Mouse (Mus musculus) MEL (cell line): Measurements from ENCODE around the gene Wdr93.

Experiments
- CTCF ChIP-seq, 3 experiments: IDR thresholded peaks in 2 of 3; conservative IDR thresholded peaks in 1 of 3; 2 replicates each; pipeline ENCODE4 v1.5.1; 2011 to 2012; ENCODE audit warnings: low read length in 3 of 3, low read depth in 2 of 3, mild to moderate bottlenecking in 2 of 3, improper control_type of control experiment in 1 of 3, inconsistent platforms in 1 of 3, mixed read lengths in 1 of 3, moderate library complexity in 1 of 3; ENCODE audit not compliant: control insufficient read depth in 1 of 3, insufficient read depth in 1 of 3, poor library complexity in 1 of 3, severe bottlenecking in 1 of 3
- E2F4 ChIP-seq: IDR thresholded peaks from 2 replicates; pipeline ENCODE4 v1.6.1; 2011; ENCODE audit warnings: low read depth, low read length, improper control_type of control experiment, borderline replicate concordance
- MAZ ChIP-seq: IDR thresholded peaks from 2 replicates; pipeline ENCODE4 v1.6.1; 2012; ENCODE audit warnings: low read depth, mild to moderate bottlenecking, inconsistent platforms, low read length, improper control_type of control experiment
- POLR2A ChIP-seq, 2 experiments: IDR thresholded peaks; 2 replicates each; pipeline ENCODE4 v1.6.1; 2011 to 2012; ENCODE audit warnings: low read length in 2 of 2, mild to moderate bottlenecking in 2 of 2, control low read depth in 1 of 2, improper control_type of control experiment in 1 of 2, low read depth in 1 of 2, moderate library complexity in 1 of 2; ENCODE audit not compliant: control insufficient read depth in 1 of 2, insufficient read depth in 1 of 2, poor library complexity in 1 of 2
- POLR2AphosphoS2 ChIP-seq: IDR thresholded peaks from 2 replicates; pipeline ENCODE4 v1.6.1; 2011; ENCODE audit warnings: low read length, improper control_type of control experiment
- POLR2AphosphoS5 ChIP-seq: IDR thresholded peaks from 2 replicates; pipeline ENCODE4 v1.6.1; 2012; ENCODE audit warnings: low read depth, borderline replicate concordance, mild to moderate bottlenecking, inconsistent platforms, low read length, moderate library complexity, mixed read lengths
- SMC3 ChIP-seq: IDR thresholded peaks from 2 replicates; pipeline ENCODE4 v1.6.1; 2011; ENCODE audit warnings: low read depth, low read length, improper control_type of control experiment
- TAL1 ChIP-seq: IDR thresholded peaks from 2 replicates; pipeline ENCODE4 v1.6.1; 2012; ENCODE audit warnings: mild to moderate bottlenecking, inconsistent platforms, low read length, moderate library complexity, mixed read lengths
- ZKSCAN1 ChIP-seq: IDR thresholded peaks from 2 replicates; pipeline ENCODE4 v1.6.1; 2012; ENCODE audit warnings: low read depth, mild to moderate bottlenecking, inconsistent platforms, low read length, improper control_type of control experiment, moderate library complexity

- TF ChIP-seq TAL1, result no peak
- no peak for TF ChIP-seq ZKSCAN1
- TF ChIP-seq E2F4, result no peak
- TF ChIP-seq CTCF (IDR thresholded peaks at IDR 0.05 in 2 of 3, conservative IDR thresholded peaks at IDR 0.05 in 1 of 3; ENCODE audit: control insufficient read depth in 1 of 3, insufficient read depth in 1 of 3, low read depth in 2 of 3, low read length in 3 of 3, poor library complexity in 1 of 3, severe bottlenecking in 1 of 3), result no peak
- no peak for TF ChIP-seq SMC3
- no peak for TF ChIP-seq POLR2AphosphoS2
- no peak for TF ChIP-seq MAZ
- TF ChIP-seq POLR2A (IDR thresholded peaks at IDR 0.05; ENCODE audit: control insufficient read depth in 1 of 2, insufficient read depth in 1 of 2, low read depth in 1 of 2, low read length in 2 of 2, poor library complexity in 1 of 2), result no peak
- TF ChIP-seq POLR2AphosphoS5, result no peak
These were observed 19.1 kb downstream of the Wdr93 start for GRCm38 (mm10) chr7:79762106-79762505.
